Mouse (Mus musculus): ENCODE measurements around the gene Dagla. TPM values are rescaled to one million over a fixed set of nuclear protein-coding genes. Genes with fewer than 3 reads are reported as not detected.

Dagla gene
- total and polyA plus RNA-seq, 3 experiments: 0.11 TPM; not detected in 2

GRCm38 (mm10) chr19:10223561-10223960 lies 81.1 kb downstream of the Dagla start:
- H3K9me3 ChIP-seq (replicated peaks): no peaks in the 10 kb centered on the region
- ATAC-seq (ENCODE audit: extremely low read depth, insufficient number of reproducible peaks, low FRiP score, poor library complexity, severe bottlenecking) (no peak), DNase-seq (ENCODE audit: low spot score) (no peak)
- peaks cover 11% of the 10 kb centered on the region for H3K4me1 ChIP-seq (ENCODE audit: insufficient read depth, low read depth, low read length)
- H3K4me3 ChIP-seq (ENCODE audit: low read depth, low read length): no peak overlapping the region
- H3K27me3 ChIP-seq (ENCODE audit: insufficient read depth, low read length): peaks cover 58% of the 10 kb centered on the region
- TF ChIP-seq POLR2AphosphoS5 (IDR thresholded peaks at IDR 0.05; ENCODE audit: insufficient replicate concordance, low read depth, low read length) (no peak), CTCF (IDR thresholded peaks at IDR 0.05; ENCODE audit: low read depth, low read length) (no peak), GATA2 (IDR thresholded peaks at IDR 0.05; ENCODE audit: borderline replicate concordance, low read depth, low read length) (no peak), GATA1 (IDR thresholded peaks at IDR 0.05; ENCODE audit: borderline replicate concordance, low read length) (no peak), TAL1 (conservative IDR thresholded peaks at IDR 0.05; ENCODE audit: low read depth, low read length) (no peak)
- no peaks in the 10 kb centered on the region for H3K36me3 ChIP-seq (replicated peaks)

GRCm38 (mm10) chr19:10222656-10223055 lies 82.0 kb downstream of the Dagla start:
- Histone ChIP-seq H3K4me1 (ENCODE audit: insufficient read depth, low read depth, low read length) (peaks cover 11% of the 10 kb centered on the region), H3K4me3 (ENCODE audit: low read depth, low read length) (no peak overlapping the region), H3K9me3 (replicated peaks) (no peaks in the 10 kb centered on the region), H3K27me3 (ENCODE audit: insufficient read depth, low read length) (peaks cover 59% of the 10 kb centered on the region), H3K36me3 (replicated peaks) (no peaks in the 10 kb centered on the region)
- no peak for DNase-seq (ENCODE audit: low spot score)
- ATAC-seq (ENCODE audit: extremely low read depth, insufficient number of reproducible peaks, low FRiP score, poor library complexity, severe bottlenecking): no peak
- no peak for TF ChIP-seq GATA2 (IDR thresholded peaks at IDR 0.05; ENCODE audit: borderline replicate concordance, low read depth, low read length)
- TF ChIP-seq CTCF (IDR thresholded peaks at IDR 0.05; ENCODE audit: low read depth, low read length): no peak
- no peak for TF ChIP-seq POLR2AphosphoS5 (IDR thresholded peaks at IDR 0.05; ENCODE audit: insufficient replicate concordance, low read depth, low read length)
- no peak for TF ChIP-seq GATA1 (IDR thresholded peaks at IDR 0.05; ENCODE audit: borderline replicate concordance, low read length)
- TF ChIP-seq TAL1 (conservative IDR thresholded peaks at IDR 0.05; ENCODE audit: low read depth, low read length): no peak

GRCm38 (mm10) chr19:10221585-10221984 lies 83.1 kb downstream of the Dagla start:
- ATAC-seq (ENCODE audit: extremely low read depth, insufficient number of reproducible peaks, low FRiP score, poor library complexity, severe bottlenecking): no peak
- H3K36me3 ChIP-seq (replicated peaks): no peaks in the 10 kb centered on the region
- TF ChIP-seq POLR2AphosphoS5 (IDR thresholded peaks at IDR 0.05; ENCODE audit: insufficient replicate concordance, low read depth, low read length) (no peak), GATA1 (IDR thresholded peaks at IDR 0.05; ENCODE audit: borderline replicate concordance, low read length) (no peak), CTCF (IDR thresholded peaks at IDR 0.05; ENCODE audit: low read depth, low read length) (no peak), GATA2 (IDR thresholded peaks at IDR 0.05; ENCODE audit: borderline replicate concordance, low read depth, low read length) (no peak), TAL1 (conservative IDR thresholded peaks at IDR 0.05; ENCODE audit: low read depth, low read length) (no peak)
- no peak overlapping the region for H3K4me3 ChIP-seq (ENCODE audit: low read depth, low read length)
- H3K9me3 ChIP-seq (replicated peaks): no peaks in the 10 kb centered on the region
- DNase-seq (ENCODE audit: low spot score): no peak
- peaks cover 60% of the 10 kb centered on the region for H3K27me3 ChIP-seq (ENCODE audit: insufficient read depth, low read length)
- peaks cover 11% of the 10 kb centered on the region for H3K4me1 ChIP-seq (ENCODE audit: insufficient read depth, low read depth, low read length)

- ATAC-seq (ENCODE audit: extremely low read depth, insufficient number of reproducible peaks, low FRiP score, poor library complexity, severe bottlenecking) (no peak), DNase-seq (ENCODE audit: low spot score) (no peak)
- Histone ChIP-seq H3K4me1 (ENCODE audit: insufficient read depth, low read depth, low read length) (peaks cover 14% of the 10 kb centered on the region), H3K27me3 (ENCODE audit: insufficient read depth, low read length) (peaks cover 72% of the 10 kb centered on the region), H3K4me3 (ENCODE audit: low read depth, low read length) (no peak overlapping the region), H3K36me3 (replicated peaks) (no peaks in the 10 kb centered on the region), H3K9me3 (replicated peaks) (no peaks in the 10 kb centered on the region)
- TF ChIP-seq TAL1 (conservative IDR thresholded peaks at IDR 0.05; ENCODE audit: low read depth, low read length): no peak
- no peak for TF ChIP-seq GATA2 (IDR thresholded peaks at IDR 0.05; ENCODE audit: borderline replicate concordance, low read depth, low read length)
- no peak for TF ChIP-seq POLR2AphosphoS5 (IDR thresholded peaks at IDR 0.05; ENCODE audit: insufficient replicate concordance, low read depth, low read length)
- no peak for TF ChIP-seq CTCF (IDR thresholded peaks at IDR 0.05; ENCODE audit: low read depth, low read length)
- no peak for TF ChIP-seq GATA1 (IDR thresholded peaks at IDR 0.05; ENCODE audit: borderline replicate concordance, low read length)
Measured at GRCm38 (mm10) chr19:10219593-10219992, 85.1 kb downstream of the Dagla start.

- peak; percentile 59 for DNase-seq (ENCODE audit: low spot score)
- ATAC-seq (ENCODE audit: extremely low read depth, insufficient number of reproducible peaks, low FRiP score, poor library complexity, severe bottlenecking): no peak
Measured at GRCm38 (mm10) chr19:10219108-10219507, 85.6 kb downstream of the Dagla start.

GRCm38 (mm10) chr19:10216101-10216500 lies 88.6 kb downstream of the Dagla start:
- H3K36me3 ChIP-seq (replicated peaks): peaks cover 21% of the 10 kb centered on the region
- H3K4me1 ChIP-seq (ENCODE audit: insufficient read depth, low read depth, low read length): peaks cover 21% of the 10 kb centered on the region
- no peak overlapping the region for H3K4me3 ChIP-seq (ENCODE audit: low read depth, low read length)
- TF ChIP-seq GATA2 (IDR thresholded peaks at IDR 0.05; ENCODE audit: borderline replicate concordance, low read depth, low read length): no peak
- no peak for TF ChIP-seq POLR2AphosphoS5 (IDR thresholded peaks at IDR 0.05; ENCODE audit: insufficient replicate concordance, low read depth, low read length)
- TF ChIP-seq TAL1 (conservative IDR thresholded peaks at IDR 0.05; ENCODE audit: low read depth, low read length): no peak
- no peak for TF ChIP-seq CTCF (IDR thresholded peaks at IDR 0.05; ENCODE audit: low read depth, low read length)
- no peak for TF ChIP-seq GATA1 (IDR thresholded peaks at IDR 0.05; ENCODE audit: borderline replicate concordance, low read length)
- no peak for DNase-seq (ENCODE audit: low spot score)
- H3K27me3 ChIP-seq (ENCODE audit: insufficient read depth, low read length): peaks cover 49% of the 10 kb centered on the region
- H3K9me3 ChIP-seq (replicated peaks): no peaks in the 10 kb centered on the region
- ATAC-seq (ENCODE audit: extremely low read depth, insufficient number of reproducible peaks, low FRiP score, poor library complexity, severe bottlenecking): no peak

More at GRCm38 (mm10) chr19:10219108-10219507, 85.6 kb downstream of the Dagla start:
- Histone ChIP-seq H3K4me1 (ENCODE audit: insufficient read depth, low read depth, low read length) (peaks cover 14% of the 10 kb centered on the region), H3K27me3 (ENCODE audit: insufficient read depth, low read length) (peaks cover 67% of the 10 kb centered on the region), H3K9me3 (replicated peaks) (no peaks in the 10 kb centered on the region), H3K36me3 (replicated peaks) (no peaks in the 10 kb centered on the region), H3K4me3 (ENCODE audit: low read depth, low read length) (no peak overlapping the region)
- TF ChIP-seq CTCF (IDR thresholded peaks at IDR 0.05; ENCODE audit: low read depth, low read length) (peak; percentile 52; the same call in 1 of the 2 replicates), GATA2 (IDR thresholded peaks at IDR 0.05; ENCODE audit: borderline replicate concordance, low read depth, low read length) (no peak), GATA1 (IDR thresholded peaks at IDR 0.05; ENCODE audit: borderline replicate concordance, low read length) (no peak)

Data from G1E (cell line).